Mouse (Mus musculus): ENCODE data around the gene Rpgr.

DNA sequence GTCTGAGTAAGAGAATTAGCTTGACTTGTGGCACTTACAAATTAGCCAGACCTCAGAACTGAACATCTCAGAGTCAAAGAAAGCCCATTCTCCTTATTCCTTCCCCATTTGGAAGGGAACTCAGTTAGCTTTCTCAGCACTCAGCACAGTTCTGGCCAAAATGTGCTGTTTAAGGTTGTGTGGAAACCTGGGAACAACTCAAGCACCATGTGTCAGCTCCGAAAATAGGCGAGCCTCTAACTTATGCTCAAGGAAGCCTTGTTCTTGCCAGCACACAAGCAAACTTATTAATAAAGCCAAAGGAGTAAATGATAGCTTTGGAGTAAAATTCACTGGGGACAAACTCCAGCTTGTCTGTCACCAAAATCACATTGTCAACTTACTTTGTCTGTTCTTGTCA is 153.4 kb downstream of the Rpgr start:
- TF ChIP-seq POLR2A (IDR thresholded peaks at IDR 0.05; ENCODE audit: insufficient read depth, low read length) (no peak), CTCF (IDR thresholded peaks at IDR 0.05; ENCODE audit: low read depth, low read length) (no peak), EP300 (IDR thresholded peaks at IDR 0.05; ENCODE audit: insufficient read depth, low read depth, low read length) (no peak)
